Mouse (Mus musculus): ENCODE measurements at regions not wholly inside any gene's neighbourhood (a gene's known extent, or its start where the extent isn't known, plus 50 kb on each side); places are given as distances from the start of the nearest gene placed in this dataset.

DNA sequence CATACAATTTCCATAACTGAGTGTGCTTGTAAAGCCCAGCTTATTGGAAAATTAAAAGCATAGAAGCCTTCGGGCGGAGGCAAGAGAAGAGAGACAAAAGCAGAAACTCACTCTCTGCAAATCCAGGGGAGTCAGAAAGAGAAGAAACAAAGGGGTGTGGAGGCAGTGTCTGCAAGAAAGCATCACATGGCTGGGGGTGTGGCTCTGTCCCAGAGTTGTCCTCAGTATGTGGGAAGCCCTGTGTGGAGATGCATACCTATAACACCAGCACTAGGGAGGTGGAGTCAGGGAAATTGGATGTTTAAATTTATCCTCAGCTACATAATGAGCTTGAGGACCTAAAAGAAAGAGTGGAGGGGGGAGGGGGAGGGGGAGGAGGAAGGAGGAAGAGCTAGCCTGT, 482.6 kb downstream of the Tmem114 start:
- no peak for TF ChIP-seq EP300 (optimal IDR thresholded peaks at IDR 0.05)
- TF ChIP-seq CTCF (IDR thresholded peaks at IDR 0.05; ENCODE audit: low read depth): no peak
